Mouse (Mus musculus) heart, postnatal 0 days (tissue): ENCODE measurements around the gene Nrros.

Experiments
- CTCF ChIP-seq: IDR thresholded peaks from 2 replicates; pipeline ENCODE4 v1.5.1; 2016; ENCODE audit warnings: antibody characterized with exemption, control low read depth, low read depth
- EP300 ChIP-seq: IDR thresholded peaks from 2 replicates; pipeline ENCODE4 v1.6.1; 2016; ENCODE audit warnings: antibody characterized with exemption, low read depth

DNA sequence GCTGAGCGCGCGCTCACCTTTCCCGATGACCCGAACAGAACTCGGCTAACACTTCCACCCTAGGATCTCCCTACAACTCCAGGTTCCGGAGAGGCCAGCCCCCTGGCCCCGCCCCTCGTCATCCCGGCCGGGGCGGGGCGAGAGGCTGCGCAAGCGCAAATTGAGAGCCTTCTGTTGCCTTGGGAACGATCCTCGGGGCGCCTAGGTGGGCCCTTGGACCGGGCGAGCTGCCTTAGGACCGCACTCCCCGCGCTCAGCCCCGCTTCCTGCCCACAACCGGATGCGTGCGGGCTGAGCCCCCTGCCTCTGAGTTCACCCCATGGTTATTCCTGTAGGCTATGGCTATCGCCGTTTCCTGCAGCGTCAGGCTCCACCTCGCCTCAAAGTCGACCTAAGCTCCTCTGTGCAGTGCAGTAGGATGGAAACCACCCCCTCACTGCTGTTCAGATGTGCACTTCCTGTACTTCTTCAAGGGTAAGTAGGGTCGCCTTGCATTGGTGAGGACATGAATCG is 65.7 kb downstream of the Nrros start, which contains the start of the genes Pigx and Cep19:
- TF ChIP-seq CTCF (no peak), EP300 (no peak)
